Mouse (Mus musculus): ENCODE measurements at regions not wholly inside any gene's neighbourhood (a gene's known extent, or its start where the extent isn't known, plus 50 kb on each side); places are given as distances from the start of the nearest gene placed in this dataset.
A peak's percentile ranks its signal among the peaks of the same experiment; 100 is the strongest.

- no peak for DNase-seq (ENCODE audit: low spot score in 2 of 2)
Observed at GRCm38 (mm10) chr8:126538136-126538535, 55.6 kb downstream of the Irf2bp2 start.

- peak; percentile 78 to 91 for DNase-seq (ENCODE audit: low spot score in 2 of 2)
Observed at GRCm38 (mm10) chr8:126536928-126537618, 56.7 kb downstream of the Irf2bp2 start.

- DNase-seq (ENCODE audit: low spot score in 2 of 2) = no peak
Observed at GRCm38 (mm10) chr8:126536132-126536927, 57.5 kb downstream of the Irf2bp2 start.

GRCm38 (mm10) chr8:126532284-126532974 is 57.6 kb upstream of the Tarbp1 start:
- no peak for DNase-seq (ENCODE audit: low spot score in 2 of 2)

- DNase-seq (ENCODE audit: low spot score in 2 of 2) = no peak
Observed at GRCm38 (mm10) chr8:126531459-126531858, 56.6 kb upstream of the Tarbp1 start.

- DNase-seq (ENCODE audit: low spot score in 2 of 2) = no peak
Observed at GRCm38 (mm10) chr8:126529409-126529808, 54.5 kb upstream of the Tarbp1 start.

GRCm38 (mm10) chr8:126528434-126529080 is 53.7 kb upstream of the Tarbp1 start:
- DNase-seq (ENCODE audit: low spot score in 2 of 2) = no peak

GRCm38 (mm10) chr8:126526864-126527571 is 52.2 kb upstream of the Tarbp1 start:
- DNase-seq (ENCODE audit: low spot score in 2 of 2) = no peak

GRCm38 (mm10) chr8:126525575-126525974 is 50.7 kb upstream of the Tarbp1 start:
- DNase-seq (ENCODE audit: low spot score in 2 of 2) = no peak

Measured in layer of hippocampus, adult 18-20 months (tissue).